Mouse (Mus musculus): ENCODE measurements around the gene D7Ertd443e.

GRCm38 (mm10) chr7:134248041-134248440, 137.4 kb downstream of the D7Ertd443e start:
- TF ChIP-seq CTCF (IDR thresholded peaks at IDR 0.05; ENCODE audit: low read depth): no peak
- TF ChIP-seq EP300 (IDR thresholded peaks at IDR 0.05; ENCODE audit: low read depth): no peak

Data from liver, postnatal 0 days (tissue).